8 mouse cellular contexts compared by ENCODE assay signal in the genomic region with DNA sequence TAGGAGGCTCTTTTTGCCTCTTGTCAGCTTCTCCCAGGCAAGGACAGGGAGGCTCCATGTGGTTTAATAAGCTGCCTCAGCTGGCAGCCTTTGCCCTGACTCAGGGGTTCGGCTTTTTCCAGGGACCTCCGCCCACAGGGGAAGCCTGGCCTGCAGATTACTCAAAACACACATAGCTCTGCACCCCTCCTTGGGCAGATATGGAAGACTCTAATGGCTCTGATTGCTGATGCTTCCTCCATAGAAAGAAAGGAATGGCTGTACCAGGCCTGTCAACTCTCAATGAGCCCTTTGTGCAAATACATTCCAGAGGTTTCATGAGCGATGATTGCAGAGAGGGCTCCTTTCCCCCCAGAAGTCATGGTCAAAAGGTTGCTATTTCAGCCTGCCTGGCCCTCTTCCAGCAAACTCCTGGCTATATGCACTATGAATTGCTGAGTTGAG.
DNase-seq lines count a peak whose midpoint lies in the region; ATAC-seq lines count a peak whose summit lies in the region.

No protein-coding gene starts in this region.

- no peak overlapping the region for H3K4me3 ChIP-seq in hindbrain, embryonic 12.5 days
- H3K4me3 ChIP-seq in stomach, embryonic 15.5 days (replicated peaks) = no peak overlapping the region

- no peaks in the 10 kb centered on the region for H3K36me3 ChIP-seq in hindbrain, embryonic 12.5 days
- no peaks in the 10 kb centered on the region for H3K36me3 ChIP-seq in stomach, embryonic 15.5 days

- peak; percentile 18 for DNase-seq in adrenal gland, postnatal 10 days
- no peak for DNase-seq in adrenal gland, postnatal 25 days
- DNase-seq in retina, postnatal 1 day = peak; percentile 40
- DNase-seq in retina, embryonic 14.5 days (ENCODE audit: low spot score) = no peak
- no peak for DNase-seq in spleen, postnatal 10 days (ENCODE audit: low spot score in 2 of 2)
- DNase-seq in adrenal gland, adult 2 months = no peak

- peaks cover 8% of the 10 kb centered on the region for H3K4me1 ChIP-seq in hindbrain, embryonic 12.5 days
- no peaks in the 10 kb centered on the region for H3K4me1 ChIP-seq in stomach, embryonic 15.5 days

- 19% methylated on average over 3 of the region's 3 CpGs for WGBS in hindbrain, embryonic 12.5 days
- 40% methylated on average over 3 of the region's 3 CpGs for WGBS in stomach, embryonic 15.5 days

- H3K9me3 ChIP-seq in hindbrain, embryonic 12.5 days (replicated peaks) = 0 out of 2 replicates have a peak, but pooled peaks cover 4% of the 10 kb centered on the region
- H3K9me3 ChIP-seq in stomach, embryonic 15.5 days = no peaks in the 10 kb centered on the region

- H3K9ac ChIP-seq in hindbrain, embryonic 12.5 days = no peak overlapping the region
- H3K9ac ChIP-seq in stomach, embryonic 15.5 days = no peak overlapping the region

- H3K27me3 ChIP-seq in hindbrain, embryonic 12.5 days = no peaks in the 10 kb centered on the region
- no peaks in the 10 kb centered on the region for H3K27me3 ChIP-seq in stomach, embryonic 15.5 days (replicated peaks)

- peak; percentile 54; the same call in 1 of the 2 replicates for ATAC-seq in hindbrain, embryonic 12.5 days (ENCODE audit: low FRiP score)
- ATAC-seq in stomach, embryonic 15.5 days (ENCODE audit: insufficient read depth, low FRiP score, low read depth) = peak; percentile 56; the same call in 1 of the 2 replicates

- peak overlapping the region; percentile 80 for H3K27ac ChIP-seq in hindbrain, embryonic 12.5 days
- H3K27ac ChIP-seq in stomach, embryonic 15.5 days = no peak overlapping the region

- H3K4me2 ChIP-seq in hindbrain, embryonic 12.5 days (replicated peaks) = no peak overlapping the region
- H3K4me2 ChIP-seq in stomach, embryonic 15.5 days = no peak overlapping the region

Comparison
In these comparisons a context has a peak if more than half of its experiments do, and no peak if none do; other contexts are left out.
1. DNase-seq: peak in adrenal gland, postnatal 10 days (single experiment) and retina, postnatal 1 day (single experiment); none in adrenal gland, postnatal 25 days (single experiment), retina, embryonic 14.5 days (single experiment), spleen, postnatal 10 days (0 of 2) and adrenal gland, adult 2 months (single experiment).